Mouse (Mus musculus) liver, embryonic 11.5 days (tissue): ENCODE measurements around the gene Gm49486. TPM values are rescaled to one million over a fixed set of nuclear protein-coding genes. Genes with fewer than 3 reads are reported as not detected.

Source experiments
- ATAC-seq: fragments of 200-750 bp; cut with Nextera tagmentation; replicated peaks from 2 replicates; pipeline ENCODE4 v1.8.0; 2017; ENCODE audit warnings: moderate number of reproducible peaks, mild to moderate bottlenecking, moderate TSS enrichment, moderate library complexity; ENCODE audit not compliant: low FRiP score
- DNase-seq: peaks from one replicate; pipeline ENCODE4 v3.0.0-alpha.2; 2017; ENCODE audit warnings: low spot score
- H3K27ac ChIP-seq: fragments of 300-500 bp; sonication (generic); 2 replicates; pipeline ENCODE4 v1.5.1; 2014; ENCODE audit warnings: mild to moderate bottlenecking, low read depth, low read length, control low read depth
- H3K27me3 ChIP-seq: fragments of 300-500 bp; sonication (generic); replicated peaks from 2 replicates; pipeline ENCODE4 v1.6.1; 2014; ENCODE audit warnings: low read length, mixed read lengths; ENCODE audit not compliant: control insufficient read depth, insufficient read depth
- H3K36me3 ChIP-seq: fragments of 300-500 bp; sonication (generic); 2 replicates; pipeline ENCODE4 v1.6.1; 2014; ENCODE audit warnings: mild to moderate bottlenecking, low read length, moderate library complexity, mixed read lengths; ENCODE audit not compliant: control insufficient read depth, insufficient read depth
- H3K4me1 ChIP-seq: fragments of 300-500 bp; sonication (generic); replicated peaks from 2 replicates; pipeline ENCODE4 v1.6.1; 2014; ENCODE audit warnings: low read length, mixed read lengths; ENCODE audit not compliant: control insufficient read depth, insufficient read depth
- H3K4me2 ChIP-seq: fragments of 300-500 bp; sonication (generic); 2 replicates; pipeline ENCODE4 v1.6.1; 2014; ENCODE audit warnings: mild to moderate bottlenecking, control low read depth, moderate library complexity
- H3K4me3 ChIP-seq: fragments of 300-500 bp; sonication (generic); 2 replicates; pipeline ENCODE4 v1.5.1; 2014; ENCODE audit warnings: low read depth, low read length, control low read depth
- H3K9ac ChIP-seq: fragments of 300-500 bp; sonication (generic); 2 replicates; pipeline ENCODE4 v1.6.1; 2014; ENCODE audit warnings: low read depth, low read length, control low read depth
- H3K9me3 ChIP-seq: fragments of 300-500 bp; sonication (generic); 2 replicates; pipeline ENCODE4 v1.6.1; 2016; ENCODE audit warnings: low read length, inconsistent platforms, mixed read lengths; ENCODE audit not compliant: control insufficient read depth
- WGBS: fragments of 180-500 bp; shearing (Covaris S2); extraction: QIAGEN DNeasy Blood & Tissue Kit; methylation state at CpG from one replicate; pipeline ENCODE4 v1.1.7; 2014; 5-methylcytosine and 5-hydroxymethylcytosine counted together
- polyA plus RNA-seq: library from polyadenylated mRNA; unstranded; fragments of >200 nt; fragmentation: Nextera tagmentation; extraction: Ambion mirVana; gene quantifications from 2 replicates; pipeline ENCODE4 v1.2.1, GENCODE M21; 2014

Gene Gm49486
- polyA plus RNA-seq, result 0.10 TPM in 1 of 2 replicates, not detected in the other

DNA sequence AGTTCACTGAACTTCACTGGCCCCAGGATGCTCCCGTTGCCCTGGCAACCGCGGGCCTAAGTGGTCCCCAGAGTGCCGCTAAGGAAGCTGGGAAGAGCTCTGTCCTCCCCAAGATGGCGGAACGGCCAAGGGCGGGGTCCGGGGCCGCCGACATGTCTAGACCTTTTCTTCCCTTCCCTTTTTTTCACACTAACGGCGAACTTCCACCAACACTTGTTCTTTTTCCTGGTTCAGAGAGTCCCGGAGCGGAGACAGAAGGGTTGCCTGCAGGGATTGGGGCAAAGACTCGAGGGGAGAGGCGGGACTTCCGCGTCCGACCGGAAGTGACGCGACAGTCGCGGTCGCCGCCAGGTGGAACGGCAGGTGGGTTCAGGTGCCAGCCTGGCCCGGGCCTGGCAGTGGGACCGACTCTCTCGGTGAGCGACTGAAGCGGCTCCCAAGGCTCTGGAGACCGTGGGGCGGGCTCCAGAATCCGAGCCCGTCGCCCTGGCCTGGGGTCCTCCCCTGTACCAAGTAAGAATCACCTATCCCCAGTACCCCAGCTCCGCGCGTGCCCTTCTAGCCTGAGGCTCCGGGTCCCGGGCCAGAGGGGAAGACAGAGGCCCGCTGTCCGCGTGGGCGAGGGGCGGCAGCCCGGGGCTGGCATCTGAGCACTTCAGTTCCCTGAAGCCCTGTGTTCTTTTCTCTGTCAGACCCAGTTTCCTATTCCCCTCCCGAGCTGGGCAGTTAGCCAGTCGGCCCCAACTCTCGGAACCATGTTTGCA is at the start of gene Gm49486, which contains the start of gene Pick1:
Gene Gm49486, plus strand, starts transcription at position 334 of the 764 bp plus-strand sequence.
Gene Pick1, plus strand, starts transcription at position 116 of the 764 bp plus-strand sequence.
- Histone ChIP-seq H3K4me2 (peak within 1 kb of the TSS; percentile 98), H3K9ac (peak within 1 kb of the TSS; percentile 90), H3K9me3 (no peaks in the 10 kb centered on the region), H3K27ac (peak within 1 kb of the TSS; percentile 87), H3K4me3 (peak within 1 kb of the TSS; percentile 92), H3K27me3 (no peaks in the 10 kb centered on the region), H3K4me1 (peaks cover 4% of the 10 kb centered on the region; the same call in 1 of the 2 replicates), H3K36me3 (peaks cover 9% of the 10 kb centered on the region)
- peak; percentile 87 for DNase-seq
- ATAC-seq, result peak; percentile 85
- WGBS, result 1% methylated on average over 51 of the region's 51 CpGs

DNA sequence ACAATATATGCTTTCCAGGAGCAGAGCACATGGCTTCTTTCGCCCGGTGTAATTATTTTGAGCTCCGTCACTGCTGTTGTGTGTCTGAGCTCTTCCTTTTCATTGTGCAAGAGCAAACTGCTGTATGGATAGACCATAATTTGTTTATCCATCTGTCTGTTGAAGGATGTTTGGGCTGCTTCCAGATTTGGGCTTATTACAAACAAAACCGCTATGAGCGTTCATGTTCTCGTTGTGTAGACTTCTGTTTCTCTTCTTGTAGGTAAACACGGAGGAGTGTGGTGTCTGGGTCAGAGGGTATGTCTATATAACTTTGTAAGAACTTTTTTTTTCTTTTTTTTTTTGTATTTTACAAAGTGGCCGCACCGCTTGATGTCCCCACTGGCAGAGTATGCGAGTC is 44.0 kb upstream of the Gm49486 start:
- WGBS, result 76% methylated on average over 10 of the region's 10 CpGs
- no peaks in the 10 kb centered on the region for H3K9me3 ChIP-seq
- H3K36me3 ChIP-seq, result no peaks in the 10 kb centered on the region
- ATAC-seq (no peak), DNase-seq (no peak)
- no peak overlapping the region for H3K4me3 ChIP-seq
- H3K4me1 ChIP-seq, result no peaks in the 10 kb centered on the region
- no peak overlapping the region for H3K4me2 ChIP-seq
- no peaks in the 10 kb centered on the region for H3K27me3 ChIP-seq
- no peak overlapping the region for H3K27ac ChIP-seq
- no peak overlapping the region for H3K9ac ChIP-seq

DNA sequence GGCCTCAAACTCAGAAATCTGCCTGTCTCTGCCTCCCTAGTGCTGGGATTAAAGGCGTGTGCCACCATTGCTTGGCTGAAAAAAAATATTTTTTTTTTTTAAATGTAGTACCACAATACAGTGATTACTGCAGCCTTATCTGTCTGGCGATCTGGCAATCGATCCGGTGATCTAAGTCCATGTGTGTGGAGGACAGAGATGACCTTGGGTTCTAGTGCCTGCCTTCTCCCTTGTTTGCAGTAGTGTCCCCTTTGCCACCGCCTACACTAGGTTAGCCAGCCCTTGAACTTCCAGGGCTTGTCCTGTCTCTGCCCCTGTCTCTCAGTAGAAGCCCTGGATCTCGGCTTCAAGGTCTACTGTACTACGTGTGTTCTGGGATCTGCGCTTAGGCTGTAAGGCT is 41.4 kb upstream of the Gm49486 start:
- no peak overlapping the region for H3K27ac ChIP-seq
- no peak for DNase-seq
- no peaks in the 10 kb centered on the region for H3K36me3 ChIP-seq
- H3K9ac ChIP-seq, result no peak overlapping the region
- no peaks in the 10 kb centered on the region for H3K27me3 ChIP-seq
- no peak overlapping the region for H3K4me3 ChIP-seq
- no peak overlapping the region for H3K4me2 ChIP-seq
- H3K4me1 ChIP-seq, result no peaks in the 10 kb centered on the region
- 76% methylated on average over 8 of the region's 8 CpGs for WGBS
- H3K9me3 ChIP-seq, result no peaks in the 10 kb centered on the region
- ATAC-seq, result no peak

DNA sequence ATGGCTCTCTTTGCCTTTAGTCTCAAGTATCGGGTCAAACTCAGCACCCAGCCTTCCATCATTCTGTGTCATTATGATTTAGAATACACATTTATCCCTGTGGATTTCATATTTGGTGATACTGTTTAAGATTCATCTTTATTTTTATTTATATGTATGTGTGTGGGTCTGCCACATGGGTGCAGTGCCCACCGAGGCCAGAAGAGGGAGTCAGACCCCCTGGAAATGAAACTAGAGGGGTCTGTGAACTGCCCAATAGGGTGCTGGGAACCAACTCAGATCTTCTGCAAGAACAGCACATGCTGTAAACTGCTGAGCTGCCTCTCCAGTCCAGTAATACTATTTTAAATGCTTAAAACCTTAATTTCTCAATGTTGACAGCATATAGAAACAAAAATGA is 37.8 kb upstream of the Gm49486 start:
- Histone ChIP-seq H3K9ac (no peak overlapping the region), H3K27me3 (0 out of 2 replicates have a peak, but pooled peaks cover 3% of the 10 kb centered on the region), H3K27ac (no peak overlapping the region), H3K9me3 (no peaks in the 10 kb centered on the region), H3K36me3 (no peaks in the 10 kb centered on the region), H3K4me2 (no peak overlapping the region), H3K4me1 (peaks cover 3% of the 10 kb centered on the region; the same call in 1 of the 2 replicates), H3K4me3 (no peak overlapping the region)
- DNase-seq (no peak), ATAC-seq (no peak)
- WGBS, result 92% methylated on average over 2 of the region's 2 CpGs

DNA sequence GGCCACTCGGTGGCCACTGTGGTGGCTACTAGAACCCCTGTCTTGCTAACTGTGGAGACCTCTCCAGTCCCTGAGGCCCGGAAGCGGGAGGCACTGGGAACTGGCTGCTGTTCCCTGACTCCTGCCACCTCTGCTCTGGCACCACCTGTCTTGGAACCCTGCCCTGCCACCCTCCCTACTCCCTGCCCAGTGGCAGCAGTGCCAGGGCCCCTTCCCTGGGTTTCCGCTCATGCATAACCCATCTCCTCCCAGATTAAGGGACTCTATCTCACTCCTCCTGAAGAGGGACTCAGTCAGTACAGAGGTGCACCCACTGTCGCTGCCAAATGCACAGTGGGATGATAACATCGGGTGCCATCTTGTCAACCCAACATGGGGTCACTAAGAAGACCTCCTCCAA is 36.7 kb upstream of the Gm49486 start:
- WGBS, result 86% methylated on average over 6 of the region's 6 CpGs
- ATAC-seq, result no peak

DNA sequence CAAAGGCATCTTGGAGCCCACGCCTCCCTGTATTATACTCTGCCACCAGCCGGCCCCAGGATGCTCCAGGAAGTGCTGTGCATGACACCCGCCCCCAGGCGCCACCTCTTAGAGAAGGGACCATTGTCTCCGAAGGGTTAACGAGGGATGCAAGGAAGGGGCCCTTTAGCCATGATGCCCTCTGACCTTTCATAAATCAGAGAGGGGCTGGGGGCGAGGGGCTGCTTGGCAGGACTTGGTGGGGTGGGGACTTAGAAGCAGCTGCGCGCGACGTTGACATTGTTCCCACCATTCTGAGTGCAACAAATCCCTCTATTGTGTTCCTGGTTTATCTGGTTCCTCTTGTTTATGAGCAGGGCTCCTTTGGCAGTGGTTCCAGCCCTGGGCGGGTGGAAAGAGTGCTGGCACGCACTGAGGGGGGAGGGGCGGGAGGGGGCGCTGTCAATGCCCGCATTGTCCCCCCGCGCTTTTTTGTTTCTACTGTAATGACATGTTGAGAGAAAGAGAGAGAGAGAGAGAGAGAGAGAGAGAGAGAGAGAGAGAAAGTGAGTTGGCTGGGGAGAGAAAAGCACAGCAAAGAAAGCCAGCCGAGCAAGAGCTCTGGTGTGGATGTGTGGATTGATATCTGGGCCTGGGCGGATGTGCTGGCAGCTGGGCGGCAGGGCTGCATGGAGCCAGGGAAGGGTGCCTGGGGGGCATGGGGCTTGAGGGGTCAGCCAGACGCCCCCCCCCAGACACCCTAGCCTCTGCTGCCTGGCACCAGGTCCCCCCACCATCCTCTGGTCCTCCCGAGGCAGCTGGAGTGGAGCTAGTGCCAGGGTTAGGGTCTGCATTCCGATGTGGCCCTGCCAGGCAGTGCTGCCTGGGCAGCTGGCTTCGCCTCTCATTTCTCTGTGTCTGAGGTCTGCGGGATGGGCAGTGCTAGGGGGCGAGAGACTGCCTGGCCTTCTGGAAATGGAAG is 36.0 kb upstream of the Gm49486 start:
- Histone ChIP-seq H3K36me3 (no peaks in the 10 kb centered on the region), H3K9me3 (no peaks in the 10 kb centered on the region), H3K27me3 (0 out of 2 replicates have a peak, but pooled peaks cover 3% of the 10 kb centered on the region), H3K4me3 (no peak overlapping the region), H3K9ac (no peak overlapping the region), H3K4me2 (peak overlapping the region; percentile 7; the same call in 1 of the 2 replicates), H3K27ac (no peak overlapping the region), H3K4me1 (peaks cover 3% of the 10 kb centered on the region; the same call in 1 of the 2 replicates)
- ATAC-seq (no peak), DNase-seq (no peak)
- WGBS, result 51% methylated on average over 27 of the region's 27 CpGs

More for the DNA sequence above, 36.7 kb upstream of the Gm49486 start:
- no peak overlapping the region for H3K9ac ChIP-seq
- H3K4me3 ChIP-seq, result no peak overlapping the region
- H3K9me3 ChIP-seq, result no peaks in the 10 kb centered on the region
- DNase-seq, result no peak
- no peaks in the 10 kb centered on the region for H3K36me3 ChIP-seq
- 0 out of 2 replicates have a peak, but pooled peaks cover 3% of the 10 kb centered on the region for H3K27me3 ChIP-seq
- H3K4me2 ChIP-seq, result no peak overlapping the region
- peaks cover 3% of the 10 kb centered on the region; the same call in 1 of the 2 replicates for H3K4me1 ChIP-seq
- H3K27ac ChIP-seq, result no peak overlapping the region

DNA sequence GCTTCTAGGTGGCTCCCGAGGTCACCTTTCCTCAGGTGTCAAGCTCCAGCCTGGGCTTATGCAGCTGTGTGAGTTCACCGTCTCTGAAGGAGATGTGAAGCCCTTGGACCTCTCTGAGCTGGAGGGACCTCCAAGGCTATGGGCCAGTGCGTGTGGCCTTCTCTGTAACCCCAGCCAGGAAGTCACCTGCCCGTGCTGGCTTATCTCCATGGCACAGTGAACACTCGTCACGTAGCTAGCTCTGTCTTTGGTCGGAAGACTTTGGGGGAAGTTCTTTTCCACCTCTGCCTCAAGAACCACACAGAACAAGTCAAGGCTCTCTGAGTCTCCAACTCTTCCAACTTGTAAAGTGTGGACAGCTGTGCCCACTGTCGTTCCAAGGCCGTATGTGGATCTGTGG is 35.1 kb upstream of the Gm49486 start:
- Histone ChIP-seq H3K27ac (no peak overlapping the region), H3K4me1 (peaks cover 3% of the 10 kb centered on the region; the same call in 1 of the 2 replicates), H3K9ac (no peak overlapping the region), H3K27me3 (peaks cover 3% of the 10 kb centered on the region; the same call in 1 of the 2 replicates), H3K36me3 (no peaks in the 10 kb centered on the region), H3K4me2 (no peak overlapping the region), H3K4me3 (no peak overlapping the region), H3K9me3 (no peaks in the 10 kb centered on the region)
- WGBS, result 51% methylated on average over 9 of the region's 9 CpGs
- DNase-seq, result no peak
- no peak for ATAC-seq

- Histone ChIP-seq H3K36me3 (no peaks in the 10 kb centered on the region), H3K4me2 (no peak overlapping the region), H3K9me3 (no peaks in the 10 kb centered on the region), H3K27ac (no peak overlapping the region), H3K27me3 (peaks cover 3% of the 10 kb centered on the region; the same call in 1 of the 2 replicates), H3K9ac (no peak overlapping the region), H3K4me1 (peaks cover 3% of the 10 kb centered on the region; the same call in 1 of the 2 replicates), H3K4me3 (no peak overlapping the region)
- 72% methylated on average over 2 of the region's 2 CpGs for WGBS
- ATAC-seq (no peak), DNase-seq (no peak)
Observed at GRCm38 (mm10) chr15:79194946-79195345, 34.2 kb upstream of the Gm49486 start.
